Mouse (Mus musculus) small intestine, adult 2 months (tissue): Measurements from ENCODE around the gene Emp1.

Experiments
- CTCF ChIP-seq: fragments of 200-500 bp; IDR thresholded peaks from 2 replicates; pipeline ENCODE4 v1.5.1; 2012; ENCODE audit warnings: low read depth, mild to moderate bottlenecking, control low read depth, inconsistent platforms, low read length, moderate library complexity, mixed read lengths; ENCODE audit not compliant: insufficient replicate concordance, insufficient read length; ENCODE audit errors: extremely low read depth
- POLR2A ChIP-seq: fragments of 200-500 bp; IDR thresholded peaks from 2 replicates; pipeline ENCODE4 v1.6.1; 2012; ENCODE audit warnings: low read depth, mild to moderate bottlenecking, control low read depth, inconsistent platforms, low read length, moderate library complexity

DNA sequence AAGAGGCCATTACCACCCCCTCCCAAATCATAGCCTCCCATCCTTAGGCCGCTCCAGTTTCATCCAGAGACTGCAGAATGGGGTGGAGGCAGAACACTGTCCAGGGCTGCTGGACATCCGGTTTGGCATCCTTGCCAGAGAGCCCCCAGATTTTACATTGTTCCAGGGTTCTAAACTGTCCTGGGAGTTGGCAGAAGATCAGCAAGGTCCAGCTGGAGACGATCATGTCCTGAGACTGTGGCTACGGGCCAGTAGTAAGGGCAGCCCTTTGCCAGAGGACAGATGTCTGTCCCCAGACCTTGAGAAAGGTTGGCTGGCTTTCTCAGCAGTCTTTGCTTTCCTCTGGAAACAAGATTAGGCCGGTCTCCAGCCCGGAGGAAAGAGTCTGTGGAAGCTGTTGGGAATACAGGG is 2.6 kb downstream of the Emp1 start:
- no peak for TF ChIP-seq POLR2A
- no peak for TF ChIP-seq CTCF
